Mouse (Mus musculus): ENCODE results near the gene Gm3029.
"Not testable (repeated sequence)": the region's sequence is repeated elsewhere in the genome, so short reads cannot be mapped to it uniquely, and the experiment has no call there.

The Gm3029 gene

GRCm38 (mm10) chr14:3931456-3931855, at the start of gene Gm3029:
Gene Gm3029, plus strand, starts transcription at chr14:3931756.
- CTCF ChIA-PET, POLR2A ChIA-PET: not testable (repeated sequence)

DNA sequence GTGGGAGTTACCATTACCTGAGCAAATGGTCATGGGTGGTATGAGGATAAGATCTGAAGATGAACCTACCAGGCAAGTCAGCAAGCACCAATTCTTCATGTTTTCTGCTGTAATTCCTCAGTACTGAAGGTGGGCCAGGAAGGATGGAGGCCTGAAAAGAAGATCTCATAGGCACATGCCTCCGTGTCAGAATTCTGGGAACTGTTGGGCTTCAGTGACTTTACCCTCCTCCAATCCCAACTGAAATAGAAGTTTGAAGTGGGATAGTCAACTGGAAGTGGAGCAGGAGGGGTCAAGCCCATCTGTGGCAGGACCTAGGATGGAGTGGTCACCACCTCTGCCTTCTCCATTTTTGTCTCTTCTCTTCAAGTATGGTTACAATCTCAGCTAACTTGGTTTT, 47.7 kb upstream of the Gm3029 start, which contains the start of gene Gm2916:
TSS of gene Gm2916 (plus strand) at position 301 of the 400 bp plus-strand sequence.
- POLR2A ChIA-PET, CTCF ChIA-PET: not testable (repeated sequence)

GRCm38 (mm10) chr14:3963247-3963646, 31.7 kb downstream of the Gm3029 start, which contains the start of gene Gm3095:
Gene Gm3095, plus strand, starts transcription at chr14:3963547.
- POLR2A ChIA-PET, result not testable (repeated sequence)

More at GRCm38 (mm10) chr14:3963247-3963646, 31.7 kb downstream of the Gm3029 start, which contains the start of gene Gm3095:
- CTCF ChIA-PET, result not testable (repeated sequence)

All from embryonic stem cell, embryonic (primary cell).